Mouse (Mus musculus) forebrain, embryonic 11.5 days (tissue): Measurements from ENCODE around the gene Dock2. TPM values are rescaled to one million over a fixed set of nuclear protein-coding genes. Genes with fewer than 3 reads are reported as not detected.
A peak's percentile ranks its signal among the peaks of the same experiment; 100 is the strongest.

ENCODE experiments used
- ATAC-seq: fragments of 200-750 bp; cut with Nextera tagmentation; replicated peaks from 2 replicates; pipeline ENCODE4 v1.8.0; 2017; ENCODE audit warnings: moderate TSS enrichment; ENCODE audit not compliant: low FRiP score
- DNase-seq: peaks from one replicate; pipeline ENCODE4 v3.0.0-alpha.2; 2017; ENCODE audit warnings: low spot score
- H3K27ac ChIP-seq: fragments of 300-500 bp; sonication (generic); 2 replicates; pipeline ENCODE4 v1.5.1; 2014; ENCODE audit warnings: low read depth, low read length
- H3K27me3 ChIP-seq: fragments of 300-500 bp; sonication (generic); 2 replicates; pipeline ENCODE4 v1.6.1; 2014; ENCODE audit warnings: mild to moderate bottlenecking, low read length, mixed read lengths; ENCODE audit not compliant: control insufficient read depth, insufficient read depth
- H3K36me3 ChIP-seq: fragments of 300-500 bp; sonication (generic); 2 replicates; pipeline ENCODE4 v1.6.1; 2014; ENCODE audit warnings: mild to moderate bottlenecking, low read length, moderate library complexity, mixed read lengths; ENCODE audit not compliant: control insufficient read depth, insufficient read depth
- H3K4me1 ChIP-seq: fragments of 300-500 bp; sonication (generic); replicated peaks from 2 replicates; pipeline ENCODE4 v1.6.1; 2014; ENCODE audit warnings: low read length, mixed read lengths; ENCODE audit not compliant: control insufficient read depth, insufficient read depth
- H3K4me2 ChIP-seq: fragments of 300-500 bp; sonication (generic); 2 replicates; pipeline ENCODE4 v1.6.1; 2014; ENCODE audit warnings: low read depth, mild to moderate bottlenecking, low read length, moderate library complexity, mixed read lengths; ENCODE audit not compliant: severe bottlenecking
- H3K4me3 ChIP-seq: fragments of 300-500 bp; sonication (generic); 2 replicates; pipeline ENCODE4 v1.5.1; 2014; ENCODE audit warnings: low read depth, low read length
- H3K9ac ChIP-seq: fragments of 300-500 bp; sonication (generic); 2 replicates; pipeline ENCODE4 v1.6.1; 2014; ENCODE audit warnings: low read length
- H3K9me3 ChIP-seq: fragments of 300-500 bp; sonication (generic); 2 replicates; pipeline ENCODE4 v1.6.1; 2016; ENCODE audit warnings: low read length, mixed read lengths; ENCODE audit not compliant: control insufficient read depth
- WGBS: fragments of 180-500 bp; shearing (Covaris S2); extraction: QIAGEN DNeasy Blood & Tissue Kit; methylation state at CpG from one replicate; pipeline ENCODE4 v1.1.7; 2014; 5-methylcytosine and 5-hydroxymethylcytosine counted together
- polyA plus RNA-seq: library from polyadenylated mRNA; unstranded; fragments of >200 nt; fragmentation: Nextera tagmentation; extraction: Ambion mirVana; gene quantifications from 2 replicates; pipeline ENCODE4 v1.2.1, GENCODE M21; 2014

Gene Dock2
- polyA plus RNA-seq, 1 experiment from 2014 or later: 1.1 TPM

DNA sequence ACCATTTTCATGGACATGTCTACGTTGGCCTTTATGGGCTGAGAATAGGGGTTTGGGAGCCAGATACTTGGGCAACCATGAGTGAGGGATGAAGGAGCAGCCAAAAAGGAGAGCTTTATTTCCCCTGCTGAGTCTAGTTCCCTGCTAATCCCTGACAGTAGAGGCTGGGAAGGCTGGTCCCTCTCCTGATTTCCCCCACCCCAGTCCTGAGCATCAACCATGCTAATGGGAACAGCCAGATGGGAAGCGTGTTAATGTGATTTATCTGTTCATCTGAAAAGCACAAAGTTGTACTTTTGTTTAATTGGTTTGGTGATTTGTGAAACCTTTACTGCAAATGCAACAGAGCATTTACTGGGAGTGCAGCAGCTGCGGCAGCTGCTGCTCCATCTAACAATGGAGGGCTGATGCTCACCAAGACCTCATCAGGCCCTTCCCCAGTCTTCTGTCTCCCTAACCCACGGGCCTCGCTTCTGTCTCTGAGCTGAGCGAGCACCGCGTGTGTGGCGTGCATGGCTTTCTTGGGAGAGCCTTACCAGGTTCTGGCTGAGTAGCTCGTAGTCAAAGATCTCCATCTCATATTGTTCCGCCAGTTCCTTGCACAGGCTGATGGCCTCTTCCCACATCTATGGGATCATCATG, 526.0 kb downstream of the Dock2 start:
- H3K27ac ChIP-seq: no peak overlapping the region
- 89% methylated on average over 11 of the region's 11 CpGs for WGBS
- no peak for ATAC-seq

DNA sequence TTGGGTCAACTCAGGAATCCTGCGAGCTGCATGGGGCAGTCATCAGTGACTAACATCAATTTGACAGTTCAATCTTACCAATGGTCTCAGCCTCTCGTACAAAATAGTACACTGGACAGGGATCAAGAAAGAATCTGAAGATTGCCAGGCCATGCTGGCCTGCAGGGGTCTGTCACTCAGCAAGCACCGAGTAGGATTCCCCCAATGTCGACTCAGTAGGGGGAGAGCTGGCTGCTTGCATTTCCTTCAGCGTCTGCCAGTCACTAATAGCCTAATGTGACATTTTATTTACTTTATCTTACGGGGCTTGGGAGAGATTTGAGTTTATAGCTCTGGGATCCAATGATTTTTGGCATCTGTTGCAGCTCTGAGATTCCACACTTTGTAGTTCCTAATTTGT, 540.7 kb downstream of the Dock2 start:
- no peak overlapping the region for H3K9ac ChIP-seq
- H3K4me3 ChIP-seq: no peak overlapping the region
- H3K4me2 ChIP-seq: no peak overlapping the region
- H3K36me3 ChIP-seq: no peaks in the 10 kb centered on the region
- no peak for DNase-seq
- 74% methylated on average over 6 of the region's 6 CpGs for WGBS
- no peaks in the 10 kb centered on the region for H3K4me1 ChIP-seq
- no peak overlapping the region for H3K27ac ChIP-seq
- no peaks in the 10 kb centered on the region for H3K9me3 ChIP-seq
- H3K27me3 ChIP-seq: no peaks in the 10 kb centered on the region
- no peak for ATAC-seq

More for the DNA sequence above, 526.0 kb downstream of the Dock2 start:
- no peak overlapping the region for H3K4me2 ChIP-seq
- H3K4me3 ChIP-seq: no peak overlapping the region
- no peaks in the 10 kb centered on the region for H3K4me1 ChIP-seq
- no peaks in the 10 kb centered on the region for H3K9me3 ChIP-seq
- no peaks in the 10 kb centered on the region for H3K27me3 ChIP-seq
- no peaks in the 10 kb centered on the region for H3K36me3 ChIP-seq
- DNase-seq: no peak
- no peak overlapping the region for H3K9ac ChIP-seq

DNA sequence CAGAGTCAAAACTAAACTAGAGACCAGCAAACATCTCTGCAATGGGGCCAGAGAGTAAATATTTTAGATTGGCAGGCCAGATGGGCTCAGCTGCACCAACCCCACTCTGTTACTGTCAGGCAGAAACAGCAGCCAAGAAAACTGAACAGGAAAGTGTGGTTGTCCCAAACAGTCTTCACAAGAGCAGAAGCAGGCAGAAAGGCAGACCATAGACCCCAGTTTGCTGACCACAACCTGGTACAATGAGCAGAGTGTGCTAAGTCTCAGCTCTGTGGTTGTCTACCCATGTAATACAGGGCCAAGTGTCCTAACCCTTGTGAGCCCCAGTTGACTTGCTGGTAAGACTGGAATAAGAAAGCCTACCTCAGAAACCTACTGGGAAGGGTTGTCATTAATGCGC, 543.4 kb downstream of the Dock2 start:
- no peaks in the 10 kb centered on the region for H3K4me1 ChIP-seq
- no peak overlapping the region for H3K9ac ChIP-seq
- H3K9me3 ChIP-seq: no peaks in the 10 kb centered on the region
- WGBS: 91% methylated on average over 1 of the region's 1 CpGs
- H3K27me3 ChIP-seq: no peaks in the 10 kb centered on the region
- no peak for DNase-seq
- no peak for ATAC-seq
- no peak overlapping the region for H3K27ac ChIP-seq
- no peak overlapping the region for H3K4me3 ChIP-seq
- H3K36me3 ChIP-seq: no peaks in the 10 kb centered on the region
- no peak overlapping the region for H3K4me2 ChIP-seq

DNA sequence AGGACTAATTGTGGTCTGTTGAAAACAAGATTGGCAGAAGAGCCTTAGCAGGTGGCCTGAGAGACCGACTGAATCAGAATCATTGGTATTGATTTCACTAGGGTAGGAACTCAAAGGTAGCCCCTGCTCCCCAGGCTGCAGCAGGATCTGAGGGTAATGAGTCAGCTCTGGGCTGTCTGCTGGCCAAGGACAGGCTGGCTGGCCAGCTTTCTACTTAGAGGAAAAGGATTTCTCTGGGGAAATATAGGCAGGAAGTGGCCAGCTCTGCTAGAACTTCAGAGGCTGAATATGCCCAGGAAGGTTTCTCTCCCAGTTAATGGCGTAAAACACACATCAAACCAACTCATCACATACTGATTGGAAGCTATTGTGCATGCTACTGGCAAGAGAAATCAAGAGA, 544.0 kb downstream of the Dock2 start:
- Histone ChIP-seq H3K36me3 (no peaks in the 10 kb centered on the region), H3K4me3 (no peak overlapping the region), H3K4me2 (no peak overlapping the region), H3K4me1 (no peaks in the 10 kb centered on the region), H3K9me3 (no peaks in the 10 kb centered on the region), H3K27ac (no peak overlapping the region), H3K27me3 (no peaks in the 10 kb centered on the region), H3K9ac (no peak overlapping the region)
- DNase-seq (no peak), ATAC-seq (no peak)
- WGBS: 85% methylated on average over 2 of the region's 2 CpGs

DNA sequence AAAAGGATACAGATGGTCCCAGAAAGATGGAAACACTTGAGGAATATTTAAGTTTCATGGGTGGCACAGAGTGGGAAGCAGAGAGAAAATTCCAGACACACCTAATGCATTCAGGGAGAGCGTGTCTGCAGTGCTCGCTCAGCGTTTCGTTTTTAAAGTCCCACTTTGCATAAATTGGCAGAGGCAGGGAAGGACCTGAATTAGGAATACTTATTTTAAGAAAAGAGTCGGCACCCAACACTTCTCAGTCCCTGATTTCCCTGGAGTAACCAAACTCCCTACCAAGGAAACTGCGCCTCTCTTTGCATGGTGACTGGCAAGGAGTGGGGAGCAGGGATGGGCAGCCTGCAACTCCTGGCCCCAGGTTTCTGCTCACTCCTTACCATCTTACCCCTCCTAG, 546.8 kb downstream of the Dock2 start:
- WGBS: 86% methylated on average over 6 of the region's 6 CpGs

DNA sequence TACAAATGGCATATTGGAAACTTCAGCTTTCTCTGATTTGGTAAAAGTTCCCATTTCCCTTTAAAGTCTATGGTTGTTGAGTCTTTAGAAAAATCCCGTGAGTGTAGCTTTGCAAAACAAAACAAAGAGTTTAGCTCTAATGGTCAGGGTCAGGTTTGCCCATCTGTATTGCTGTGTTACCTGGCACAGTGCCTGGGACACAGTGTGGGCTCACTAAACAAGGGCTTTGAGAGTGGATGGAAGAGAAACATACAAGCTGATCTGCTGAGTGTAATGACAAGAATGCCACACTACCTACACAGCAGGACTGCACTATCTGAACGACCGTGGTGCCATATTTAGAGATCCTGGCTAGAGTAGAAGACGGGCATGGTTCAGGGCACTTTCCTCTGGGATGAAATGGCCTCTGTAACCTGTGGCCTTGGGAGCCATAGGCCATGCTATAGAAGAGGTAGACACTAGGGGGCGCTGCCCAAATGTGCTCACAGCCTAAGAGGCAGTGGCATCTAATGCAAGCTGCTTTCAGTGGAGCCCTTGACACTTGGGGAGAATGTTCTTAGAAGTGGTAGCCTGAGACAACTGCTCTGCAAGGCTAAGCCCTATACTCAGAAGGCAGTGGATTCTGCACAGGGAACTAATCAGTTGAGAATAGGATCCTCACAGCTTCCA, 547.5 kb downstream of the Dock2 start:
- Histone ChIP-seq H3K4me1 (no peaks in the 10 kb centered on the region), H3K27me3 (no peaks in the 10 kb centered on the region), H3K36me3 (no peaks in the 10 kb centered on the region), H3K9ac (no peak overlapping the region), H3K4me3 (no peak overlapping the region), H3K9me3 (no peaks in the 10 kb centered on the region), H3K27ac (no peak overlapping the region), H3K4me2 (no peak overlapping the region)
- DNase-seq: peak; percentile 62
- ATAC-seq: no peak
- WGBS: 44% methylated on average over 5 of the region's 5 CpGs

More for the DNA sequence above, 546.8 kb downstream of the Dock2 start:
- no peak overlapping the region for H3K4me2 ChIP-seq
- ATAC-seq (no peak), DNase-seq (no peak)
- no peaks in the 10 kb centered on the region for H3K27me3 ChIP-seq
- no peaks in the 10 kb centered on the region for H3K36me3 ChIP-seq
- no peaks in the 10 kb centered on the region for H3K4me1 ChIP-seq
- no peak overlapping the region for H3K27ac ChIP-seq
- no peaks in the 10 kb centered on the region for H3K9me3 ChIP-seq
- no peak overlapping the region for H3K4me3 ChIP-seq
- H3K9ac ChIP-seq: no peak overlapping the region

DNA sequence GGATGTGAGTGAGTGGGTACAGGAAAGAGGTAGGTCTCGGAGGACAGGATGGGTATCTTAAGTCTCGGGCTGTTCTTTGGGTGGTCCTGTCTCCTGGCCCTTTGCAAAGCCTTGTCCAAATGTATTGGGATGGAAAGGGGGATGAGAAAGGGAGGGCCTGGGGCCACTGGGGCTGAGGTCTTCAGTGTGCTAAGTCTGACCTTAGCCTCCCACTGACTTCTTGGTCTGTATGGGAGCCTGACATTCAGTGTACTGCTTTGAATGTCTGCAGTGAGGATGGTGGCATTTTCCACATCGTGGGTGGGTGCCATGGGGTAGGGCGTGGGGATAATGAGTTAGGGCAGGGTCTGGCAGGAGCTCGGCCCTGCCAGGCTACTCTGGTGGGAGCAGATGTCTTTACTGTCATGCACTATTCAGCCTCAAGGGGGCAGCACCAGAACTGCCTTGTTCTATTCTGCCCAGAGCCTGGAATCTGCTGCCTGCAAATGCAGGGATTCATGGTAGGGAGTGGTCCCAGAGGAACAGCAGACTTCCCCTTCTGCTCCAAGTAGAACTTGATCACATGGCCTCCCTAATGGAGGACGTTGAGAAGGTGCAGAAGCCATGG, 554.8 kb downstream of the Dock2 start:
- H3K9ac ChIP-seq: no peak overlapping the region
- ATAC-seq: peak; percentile 66
- no peak overlapping the region for H3K27ac ChIP-seq
- no peak overlapping the region for H3K4me2 ChIP-seq
- DNase-seq: peak; percentile 87
- H3K9me3 ChIP-seq: no peaks in the 10 kb centered on the region
- no peaks in the 10 kb centered on the region for H3K27me3 ChIP-seq
- no peak overlapping the region for H3K4me3 ChIP-seq
- no peaks in the 10 kb centered on the region for H3K4me1 ChIP-seq
- 36% methylated on average over 6 of the region's 6 CpGs for WGBS
- no peaks in the 10 kb centered on the region for H3K36me3 ChIP-seq

DNA sequence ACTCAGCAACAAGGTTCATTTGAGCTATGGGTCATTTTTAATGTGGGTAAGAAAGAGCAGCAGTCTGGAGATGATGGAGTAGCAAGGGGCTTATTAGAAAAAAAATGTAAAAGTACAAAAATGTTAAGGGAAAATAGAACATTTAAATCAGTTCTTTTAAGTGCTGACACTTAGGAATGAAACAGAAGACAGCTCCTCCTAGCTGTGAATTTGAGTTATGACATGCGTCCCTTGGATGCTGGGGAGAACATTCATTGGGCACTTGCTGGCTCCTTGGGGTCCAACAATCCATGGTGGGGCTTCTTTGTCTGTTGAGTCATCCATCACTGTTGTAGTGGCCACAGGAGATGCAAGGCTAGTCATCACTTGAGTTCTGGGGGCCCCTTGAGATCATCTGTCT, 556.5 kb downstream of the Dock2 start:
- 40% methylated on average over 1 of the region's 1 CpGs for WGBS
- DNase-seq: no peak

More for the DNA sequence above, 556.5 kb downstream of the Dock2 start:
- ATAC-seq: no peak
- no peaks in the 10 kb centered on the region for H3K4me1 ChIP-seq
- H3K36me3 ChIP-seq: no peaks in the 10 kb centered on the region
- no peaks in the 10 kb centered on the region for H3K27me3 ChIP-seq
- H3K4me3 ChIP-seq: no peak overlapping the region
- H3K4me2 ChIP-seq: no peak overlapping the region
- H3K9ac ChIP-seq: no peak overlapping the region
- no peak overlapping the region for H3K27ac ChIP-seq
- H3K9me3 ChIP-seq: no peaks in the 10 kb centered on the region
